Mouse (Mus musculus) liver, postnatal 0 days (tissue): ENCODE measurements around the gene Kdm8. TPM values are rescaled to one million over a fixed set of nuclear protein-coding genes. Genes with fewer than 3 reads are reported as not detected.

ENCODE experiments used
- ATAC-seq: fragments of 200-750 bp; cut with Nextera tagmentation; 2 replicates; pipeline ENCODE4 v1.8.0; 2017; ENCODE audit warnings: mild to moderate bottlenecking, moderate library complexity
- DNase-seq: peaks from one replicate; pipeline ENCODE4 v3.0.0-alpha.2; 2016
- H3K27ac ChIP-seq: fragments of 300-500 bp; sonication (generic); 2 replicates; pipeline ENCODE4 v1.5.1; 2014; ENCODE audit warnings: antibody characterized with exemption, moderate library complexity, mild to moderate bottlenecking, low read depth
- H3K27me3 ChIP-seq: fragments of 300-500 bp; sonication (generic); 2 replicates; pipeline ENCODE4 v1.6.1; 2014; ENCODE audit warnings: low read length, control low read depth, mixed read lengths; ENCODE audit not compliant: insufficient read depth
- H3K36me3 ChIP-seq: fragments of 300-500 bp; sonication (generic); replicated peaks from 2 replicates; pipeline ENCODE4 v1.6.1; 2014; ENCODE audit warnings: mild to moderate bottlenecking, control low read depth, low read length, moderate library complexity, mixed read lengths; ENCODE audit not compliant: insufficient read depth
- H3K4me1 ChIP-seq: fragments of 300-500 bp; sonication (generic); 2 replicates; pipeline ENCODE4 v1.6.1; 2014; ENCODE audit warnings: antibody characterized with exemption, mild to moderate bottlenecking, control low read depth; ENCODE audit not compliant: insufficient read depth
- H3K4me2 ChIP-seq: fragments of 300-500 bp; sonication (generic); 2 replicates; pipeline ENCODE4 v1.6.1; 2014; ENCODE audit warnings: low read depth, mild to moderate bottlenecking, low read length, moderate library complexity, mixed read lengths
- H3K4me3 ChIP-seq: fragments of 300-500 bp; sonication (generic); 2 replicates; pipeline ENCODE4 v1.5.1; 2014; ENCODE audit warnings: low read depth, low read length
- H3K9ac ChIP-seq: fragments of 300-500 bp; sonication (generic); replicated peaks from 2 replicates; pipeline ENCODE4 v1.6.1; 2014; ENCODE audit warnings: mild to moderate bottlenecking, moderate library complexity
- H3K9me3 ChIP-seq: fragments of 300-500 bp; sonication (generic); 2 replicates; pipeline ENCODE4 v1.6.1; 2016; ENCODE audit warnings: mild to moderate bottlenecking, control low read depth, low read length, mixed read lengths
- CTCF ChIP-seq: sonication (generic); IDR thresholded peaks from 2 replicates; pipeline ENCODE4 v1.5.1; 2016; ENCODE audit warnings: antibody characterized with exemption, low read depth
- EP300 ChIP-seq: IDR thresholded peaks from 2 replicates; pipeline ENCODE4 v1.6.1; 2016; ENCODE audit warnings: antibody characterized with exemption, low read depth, mild to moderate bottlenecking
- WGBS: fragments of 180-500 bp; shearing (Covaris S2); extraction: QIAGEN DNeasy Blood & Tissue Kit; methylation state at CpG from one replicate; pipeline ENCODE4 v1.1.7; 2014; ENCODE audit not compliant: insufficient replicate concordance; 5-methylcytosine and 5-hydroxymethylcytosine counted together
- polyA plus RNA-seq: library from polyadenylated mRNA; unstranded; fragments of >200 nt; fragmentation: Nextera tagmentation; extraction: Ambion mirVana; gene quantifications from 2 replicates; pipeline ENCODE4 v1.2.1, GENCODE M21; 2015

The Kdm8 gene
- polyA plus RNA-seq, 1 experiment from 2014 or later = 2.8 TPM

- ATAC-seq (peak; percentile 11), DNase-seq (no peak)
- H3K36me3 ChIP-seq = no peaks in the 10 kb centered on the region
- no peak for TF ChIP-seq CTCF
- no peak for TF ChIP-seq EP300
- peak overlapping the region; percentile 76 for H3K4me3 ChIP-seq
- 16% methylated on average over 10 of the region's 10 CpGs for WGBS
- H3K4me1 ChIP-seq = peaks cover 21% of the 10 kb centered on the region
- H3K27ac ChIP-seq = peak overlapping the region; percentile 97
- H3K9ac ChIP-seq = peak overlapping the region; percentile 82
- peak overlapping the region; percentile 88 for H3K4me2 ChIP-seq
- 0 out of 2 replicates have a peak, but pooled peaks cover 3% of the 10 kb centered on the region for H3K9me3 ChIP-seq
- H3K27me3 ChIP-seq = no peaks in the 10 kb centered on the region
These were observed 406 bp upstream of the Kdm8 start for GRCm38 (mm10) chr7:125444076-125444463.

- Histone ChIP-seq H3K27me3 (no peaks in the 10 kb centered on the region), H3K4me3 (no peak overlapping the region), H3K9me3 (no peaks in the 10 kb centered on the region), H3K4me1 (peaks cover 1% of the 10 kb centered on the region), H3K36me3 (peaks cover 11% of the 10 kb centered on the region; the same call in 1 of the 2 replicates), H3K4me2 (no peak overlapping the region), H3K27ac (no peak overlapping the region), H3K9ac (no peak overlapping the region)
- TF ChIP-seq CTCF (no peak), EP300 (no peak)
- WGBS = 75% methylated on average over 1 of the region's 1 CpGs
- DNase-seq = no peak
- ATAC-seq = no peak
These were observed 6.2 kb downstream of the Kdm8 start for GRCm38 (mm10) chr7:125450678-125451077.

GRCm38 (mm10) chr7:125451078-125451477 is 6.6 kb downstream of the Kdm8 start:
- Histone ChIP-seq H3K9me3 (no peaks in the 10 kb centered on the region), H3K4me2 (no peak overlapping the region), H3K27me3 (no peaks in the 10 kb centered on the region), H3K4me3 (no peak overlapping the region), H3K27ac (no peak overlapping the region), H3K4me1 (no peaks in the 10 kb centered on the region), H3K9ac (no peak overlapping the region), H3K36me3 (peaks cover 13% of the 10 kb centered on the region; the same call in 1 of the 2 replicates)
- WGBS = 84% methylated on average over 2 of the region's 2 CpGs
- no peak for DNase-seq
- no peak for TF ChIP-seq CTCF
- TF ChIP-seq EP300 = no peak
- ATAC-seq = no peak

GRCm38 (mm10) chr7:125453671-125454070 is 9.2 kb downstream of the Kdm8 start:
- no peak for ATAC-seq
- TF ChIP-seq CTCF = no peak
- TF ChIP-seq EP300 = no peak
- Histone ChIP-seq H3K9me3 (no peaks in the 10 kb centered on the region), H3K36me3 (peaks cover 21% of the 10 kb centered on the region), H3K4me1 (no peaks in the 10 kb centered on the region), H3K27me3 (no peaks in the 10 kb centered on the region), H3K4me3 (no peak overlapping the region), H3K4me2 (no peak overlapping the region), H3K27ac (no peak overlapping the region), H3K9ac (no peak overlapping the region)
- DNase-seq = no peak
- 86% methylated on average over 4 of the region's 4 CpGs for WGBS

GRCm38 (mm10) chr7:125462200-125462599 is 17.7 kb downstream of the Kdm8 start:
- DNase-seq (no peak), ATAC-seq (no peak)
- Histone ChIP-seq H3K36me3 (peaks cover 14% of the 10 kb centered on the region), H3K9me3 (no peaks in the 10 kb centered on the region), H3K4me3 (no peak overlapping the region), H3K27me3 (no peaks in the 10 kb centered on the region), H3K27ac (no peak overlapping the region), H3K9ac (no peak overlapping the region), H3K4me1 (no peaks in the 10 kb centered on the region), H3K4me2 (no peak overlapping the region)
- WGBS = 79% methylated on average over 2 of the region's 2 CpGs
- TF ChIP-seq CTCF (no peak), EP300 (no peak)

- no peaks in the 10 kb centered on the region for H3K27me3 ChIP-seq
- H3K4me3 ChIP-seq = no peak overlapping the region
- no peak overlapping the region for H3K27ac ChIP-seq
- H3K9ac ChIP-seq = no peak overlapping the region
- TF ChIP-seq CTCF = peak; percentile 96
- no peak for TF ChIP-seq EP300
- H3K4me2 ChIP-seq = no peak overlapping the region
- peaks cover 46% of the 10 kb centered on the region for H3K36me3 ChIP-seq
- DNase-seq (peak; percentile 81), ATAC-seq (no peak)
- 32% methylated on average over 5 of the region's 5 CpGs for WGBS
- H3K9me3 ChIP-seq = no peaks in the 10 kb centered on the region
- H3K4me1 ChIP-seq = peaks cover 23% of the 10 kb centered on the region
These were observed 25.5 kb downstream of the Kdm8 start for GRCm38 (mm10) chr7:125469937-125470336.

- no peak overlapping the region for H3K9ac ChIP-seq
- no peak for DNase-seq
- peaks cover 24% of the 10 kb centered on the region for H3K4me1 ChIP-seq
- no peak for TF ChIP-seq CTCF
- no peak for TF ChIP-seq EP300
- no peak overlapping the region for H3K27ac ChIP-seq
- ATAC-seq = no peak
- no peak overlapping the region for H3K4me2 ChIP-seq
- H3K27me3 ChIP-seq = no peaks in the 10 kb centered on the region
- 85% methylated on average over 4 of the region's 4 CpGs for WGBS
- H3K4me3 ChIP-seq = no peak overlapping the region
- peaks cover 46% of the 10 kb centered on the region for H3K36me3 ChIP-seq
- H3K9me3 ChIP-seq = no peaks in the 10 kb centered on the region
These were observed 26.4 kb downstream of the Kdm8 start for GRCm38 (mm10) chr7:125470901-125471300.
